Mouse (Mus musculus) bone marrow, adult 2 months (tissue): Measurements from ENCODE around the gene 2610002M06Rik.

ENCODE experiments used
- CTCF ChIP-seq: fragments of 200-500 bp; IDR thresholded peaks from 2 replicates; pipeline ENCODE4 v1.5.1; 2011; ENCODE audit warnings: low read length, control low read depth; ENCODE audit not compliant: control insufficient read depth, insufficient read depth
- POLR2A ChIP-seq: fragments of 200-500 bp; IDR thresholded peaks from 2 replicates; pipeline ENCODE4 v1.6.1; 2011; ENCODE audit warnings: low read depth, mild to moderate bottlenecking, control low read depth, low read length, borderline replicate concordance; ENCODE audit not compliant: control insufficient read depth

DNA sequence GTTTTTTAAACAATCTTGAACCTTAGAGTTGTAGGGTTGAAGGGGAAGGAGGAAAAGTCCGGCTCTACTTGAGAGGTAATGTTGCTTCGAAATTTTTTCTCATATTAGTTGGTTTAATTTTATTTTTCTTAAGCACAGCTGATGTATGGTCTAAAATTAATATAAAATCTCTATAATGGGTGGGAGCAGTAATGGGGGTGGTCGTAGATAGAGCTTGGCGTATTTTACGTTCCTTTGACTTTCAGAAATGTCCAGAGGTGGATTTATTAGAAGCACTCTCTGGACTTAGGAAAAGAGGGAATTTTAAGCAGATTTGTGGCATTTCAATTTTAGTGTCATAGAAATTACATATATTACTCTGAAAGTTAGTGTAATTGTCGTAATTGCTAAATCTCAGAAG is 592 bp upstream of the 2610002M06Rik start:
- TF ChIP-seq CTCF (no peak), POLR2A (no peak)
